Mouse (Mus musculus) testis, postnatal 10 days (tissue): ENCODE results near the gene Izumo2.

Experiments used
- DNase-seq: peaks from one replicate; pipeline ENCODE4 v3.0.0; 2021; ENCODE audit warnings: low spot score

Gene Izumo2

GRCm38 (mm10) chr7:44708574-44708973, at the start of gene Izumo2:
Izumo2 (plus strand) TSS chr7:44708742.
- no peak for DNase-seq

GRCm38 (mm10) chr7:44661219-44661618, 47.3 kb upstream of the Izumo2 start:
- DNase-seq: no peak

GRCm38 (mm10) chr7:44662168-44662567, 46.4 kb upstream of the Izumo2 start:
- DNase-seq: no peak

GRCm38 (mm10) chr7:44662569-44662968, 46.0 kb upstream of the Izumo2 start:
- DNase-seq: no peak

- DNase-seq: no peak
These were observed 45.0 kb upstream of the Izumo2 start for GRCm38 (mm10) chr7:44663546-44663945.

GRCm38 (mm10) chr7:44664731-44665130, 43.8 kb upstream of the Izumo2 start:
- DNase-seq: no peak

- no peak for DNase-seq
These were observed 42.1 kb upstream of the Izumo2 start for GRCm38 (mm10) chr7:44666462-44666861.

- no peak for DNase-seq
These were observed 40.4 kb upstream of the Izumo2 start for GRCm38 (mm10) chr7:44667996-44668738.

GRCm38 (mm10) chr7:44669103-44669502, 39.4 kb upstream of the Izumo2 start:
- DNase-seq: peak; percentile 50

GRCm38 (mm10) chr7:44670803-44671202, 37.7 kb upstream of the Izumo2 start, which contains the start of gene Myh14:
Myh14 (minus strand) TSS chr7:44670843.
- peak; percentile 89 for DNase-seq

GRCm38 (mm10) chr7:44672193-44672592, 36.3 kb upstream of the Izumo2 start:
- no peak for DNase-seq

GRCm38 (mm10) chr7:44674511-44674910, 34.0 kb upstream of the Izumo2 start:
- no peak for DNase-seq

GRCm38 (mm10) chr7:44675171-44675570, 33.4 kb upstream of the Izumo2 start:
- no peak for DNase-seq

GRCm38 (mm10) chr7:44676126-44676525, 32.4 kb upstream of the Izumo2 start:
- DNase-seq: no peak

- no peak for DNase-seq
These were observed 31.9 kb upstream of the Izumo2 start for GRCm38 (mm10) chr7:44676611-44677010.

- DNase-seq: no peak
These were observed 24.9 kb upstream of the Izumo2 start for GRCm38 (mm10) chr7:44683656-44684055.

GRCm38 (mm10) chr7:44685531-44686402, 22.8 kb upstream of the Izumo2 start:
- DNase-seq: peak; percentile 57

GRCm38 (mm10) chr7:44688890-44689289, 19.7 kb upstream of the Izumo2 start:
- DNase-seq: peak; percentile 61

- no peak for DNase-seq
These were observed 19.2 kb upstream of the Izumo2 start for GRCm38 (mm10) chr7:44689331-44689730.

- DNase-seq: no peak
These were observed 14.9 kb upstream of the Izumo2 start for GRCm38 (mm10) chr7:44693427-44694175.

- no peak for DNase-seq
These were observed 13.3 kb upstream of the Izumo2 start for GRCm38 (mm10) chr7:44695223-44695622.

GRCm38 (mm10) chr7:44697191-44697710, 11.3 kb upstream of the Izumo2 start:
- DNase-seq: peak; percentile 80
